10 mouse cellular contexts compared by ENCODE assay signal in genomic region chr5:93126930-93127562, GRCm38 (mm10). TPM values are rescaled to one million over a fixed set of nuclear protein-coding genes. Genes with fewer than 3 reads are reported as not detected.
DNase-seq lines count a peak whose midpoint lies in the region; ATAC-seq and TF ChIP-seq lines count a peak whose summit lies in the region.
"Had no signal": no experiment of that assay in that cellular context is flagged by ENCODE, and none has a peak within 500 bp of the region (broad histone marks: within the 10 kb centered on the region; RNA-seq: fewer than 3 reads in every experiment).

No protein-coding gene starts in this region.

- H3K36me3 ChIP-seq in heart, embryonic 16.5 days (ENCODE audit: control insufficient read depth, insufficient read depth), result no peaks in the 10 kb centered on the region
- H3K36me3 ChIP-seq in heart, embryonic 10.5 days, result no peaks in the 10 kb centered on the region
- no peaks in the 10 kb centered on the region for H3K36me3 ChIP-seq in forebrain, postnatal 0 days (ENCODE audit: insufficient read depth)
- H3K36me3 ChIP-seq in midbrain, embryonic 13.5 days, result no peaks in the 10 kb centered on the region
- H3K36me3 ChIP-seq in thymus, adult 2 months (ENCODE audit: control insufficient read depth, insufficient read depth, low read length), result no peaks in the 10 kb centered on the region

- no peak for TF ChIP-seq POLR2A in thymus, adult 2 months (IDR thresholded peaks at IDR 0.05; ENCODE audit: control insufficient read depth, extremely low read depth, insufficient read depth, low read length, poor library complexity)

- H3K4me1 ChIP-seq in heart, embryonic 16.5 days (ENCODE audit: control insufficient read depth, insufficient read depth, low read length), result peaks cover 68% of the 10 kb centered on the region
- H3K4me1 ChIP-seq in heart, embryonic 10.5 days, result peaks cover 78% of the 10 kb centered on the region
- peaks cover 20% of the 10 kb centered on the region for H3K4me1 ChIP-seq in forebrain, postnatal 0 days (ENCODE audit: insufficient read depth)
- H3K4me1 ChIP-seq in midbrain, embryonic 13.5 days (replicated peaks), result peaks cover 79% of the 10 kb centered on the region
- peaks cover 9% of the 10 kb centered on the region; the same call in 1 of the 2 replicates for H3K4me1 ChIP-seq in thymus, adult 2 months (replicated peaks; ENCODE audit: control insufficient read depth, insufficient read depth, low read length)

- no peak for TF ChIP-seq CTCF in forebrain, postnatal 0 days (IDR thresholded peaks at IDR 0.05; ENCODE audit: low read depth)
- TF ChIP-seq CTCF in thymus, adult 2 months (IDR thresholded peaks at IDR 0.05; ENCODE audit: borderline replicate concordance, control insufficient read depth, extremely low read depth, insufficient read depth, low read length, poor library complexity), result no peak

- peak overlapping the region; percentile 49 for H3K9ac ChIP-seq in heart, embryonic 16.5 days (ENCODE audit: low read length)
- H3K9ac ChIP-seq in forebrain, postnatal 0 days, result no peak overlapping the region
- peak overlapping the region; percentile 51; the same call in 1 of the 2 replicates for H3K9ac ChIP-seq in midbrain, embryonic 13.5 days (replicated peaks)

- 51% methylated on average over 4 of the region's 4 CpGs for WGBS in heart, embryonic 16.5 days
- 52% methylated on average over 4 of the region's 4 CpGs for WGBS in heart, embryonic 10.5 days
- WGBS in forebrain, postnatal 0 days, result 9% methylated on average over 4 of the region's 4 CpGs
- WGBS in midbrain, embryonic 13.5 days, result 8% methylated on average over 4 of the region's 4 CpGs
- 94% methylated on average over 4 of the region's 4 CpGs for WGBS in thymus, adult 2 months

- peak overlapping the region; percentile 27 for H3K4me2 ChIP-seq in heart, embryonic 16.5 days (ENCODE audit: low read depth, low read length)
- no peak overlapping the region for H3K4me2 ChIP-seq in forebrain, postnatal 0 days (ENCODE audit: low read depth)
- H3K4me2 ChIP-seq in midbrain, embryonic 13.5 days (replicated peaks), result peak overlapping the region; percentile 17; the same call in 1 of the 2 replicates

- H3K9me3 ChIP-seq in heart, embryonic 16.5 days (replicated peaks; ENCODE audit: control insufficient read depth, low read length), result no peaks in the 10 kb centered on the region
- no peaks in the 10 kb centered on the region for H3K9me3 ChIP-seq in heart, embryonic 10.5 days
- no peaks in the 10 kb centered on the region for H3K9me3 ChIP-seq in forebrain, postnatal 0 days (ENCODE audit: low read length)
- H3K9me3 ChIP-seq in midbrain, embryonic 13.5 days, result no peaks in the 10 kb centered on the region

- no peak for DNase-seq in heart, embryonic 10.5 days (ENCODE audit: low spot score)
- DNase-seq in R1 (ENCODE audit: low read depth, low spot score), result peak; percentile 66
- no peak for DNase-seq in forebrain, postnatal 0 days
- no peak for DNase-seq in layer of hippocampus, adult 18-20 months (ENCODE audit: low spot score in 2 of 2)
- no peak for DNase-seq in thymus, adult 2 months
- DNase-seq: adrenal gland, adult 8-10 months; left cerebral cortex, postnatal 4 days had no signal

- peak overlapping the region; percentile 23 for H3K27ac ChIP-seq in heart, embryonic 16.5 days (ENCODE audit: low read length)
- H3K27ac ChIP-seq in heart, embryonic 10.5 days, result no peak overlapping the region
- H3K27ac ChIP-seq in forebrain, postnatal 0 days (ENCODE audit: low read depth, low read length), result peak overlapping the region; percentile 42
- H3K27ac ChIP-seq in midbrain, embryonic 13.5 days, result peak overlapping the region; percentile 79
- no peak overlapping the region for H3K27ac ChIP-seq in thymus, adult 2 months (ENCODE audit: control insufficient read depth, insufficient read depth, low read length)

- H3K27me3 ChIP-seq in heart, embryonic 16.5 days (ENCODE audit: control insufficient read depth, insufficient read depth, low read length), result no peaks in the 10 kb centered on the region
- H3K27me3 ChIP-seq in heart, embryonic 10.5 days (ENCODE audit: insufficient read depth, poor library complexity, severe bottlenecking), result no peaks in the 10 kb centered on the region
- no peaks in the 10 kb centered on the region for H3K27me3 ChIP-seq in forebrain, postnatal 0 days (ENCODE audit: insufficient read depth, low read length)
- H3K27me3 ChIP-seq in midbrain, embryonic 13.5 days, result no peaks in the 10 kb centered on the region
- H3K27me3 ChIP-seq in thymus, adult 2 months (ENCODE audit: control insufficient read depth, insufficient read depth, low read length), result no peaks in the 10 kb centered on the region

- no peak for ATAC-seq in heart, embryonic 16.5 days (replicated peaks; ENCODE audit: extremely low read depth, insufficient read depth, low FRiP score)
- peak; percentile 21; the same call in 1 of the 2 replicates for ATAC-seq in forebrain, postnatal 0 days
- ATAC-seq in midbrain, embryonic 13.5 days, result peak; percentile 37
- no peak for ATAC-seq in inflammation-experienced regulatory T-cells, adult 6 months

- no peak overlapping the region for H3K4me3 ChIP-seq in heart, embryonic 16.5 days (ENCODE audit: low read length)
- H3K4me3 ChIP-seq in heart, embryonic 10.5 days, result no peak overlapping the region
- H3K4me3 ChIP-seq in forebrain, postnatal 0 days (ENCODE audit: low read depth, low read length), result no peak overlapping the region
- no peak overlapping the region for H3K4me3 ChIP-seq in midbrain, embryonic 13.5 days (replicated peaks)
- H3K4me3 ChIP-seq in thymus, adult 2 months (ENCODE audit: control insufficient read depth, insufficient read depth, low read length), result no peak overlapping the region

RNA-seq across cellular contexts. Expression of gene Sept11, which starts 33.8 kb away (rescaled TPM):
- polyA plus RNA-seq in heart, embryonic 16.5 days (2015; fragmentation: Nextera tagmentation; extraction: Ambion mirVana), result 89.7 and 92.8 TPM in 2 replicates
- polyA plus RNA-seq in heart, embryonic 10.5 days (2016; fragmentation: Nextera tagmentation; extraction: Ambion mirVana), result 129 and 153 TPM in 2 replicates
- total RNA-seq in forebrain, postnatal 0 days (2014; rRNA removed), result 87.2 and 104 TPM in 2 replicates
- 85.9 and 104 TPM in 2 replicates for polyA plus RNA-seq in forebrain, postnatal 0 days (2015; fragmentation: Nextera tagmentation; extraction: Ambion mirVana)
- 172 and 173 TPM in 2 replicates for polyA plus RNA-seq in midbrain, embryonic 13.5 days (2015; fragmentation: Nextera tagmentation; extraction: Ambion mirVana)
- 10 to 100 TPM; 99.0 to 99.4 TPM for total RNA-seq in layer of hippocampus, adult 18-20 months (2021)
- 10 to 100 TPM; 28.0 to 72.7 (median 29.9) TPM for polyA plus RNA-seq in inflammation-experienced regulatory T-cells, adult 6 months (2017; shearing (Covaris generic))
- polyA plus RNA-seq in thymus, adult 2 months (2012; rRNA removed), result 39.0 and 48.9 TPM in 2 replicates

Comparison
In these comparisons a context has a peak if more than half of its experiments do, and no peak if none do; other contexts are left out.
1. H3K27ac ChIP-seq: peak in heart, embryonic 16.5 days (single experiment), forebrain, postnatal 0 days (single experiment) and midbrain, embryonic 13.5 days (single experiment); none in heart, embryonic 10.5 days (single experiment) and thymus, adult 2 months (single experiment).
2. ATAC-seq: peak in forebrain, postnatal 0 days (single experiment) and midbrain, embryonic 13.5 days (single experiment); none in heart, embryonic 16.5 days (single experiment) and inflammation-experienced regulatory T-cells, adult 6 months (single experiment).